Mouse (Mus musculus): ENCODE data around the gene Pou2f1.

- no peak for TF ChIP-seq CTCF (IDR thresholded peaks at IDR 0.05; ENCODE audit: extremely low read depth, insufficient read depth, insufficient read length, insufficient replicate concordance)
- TF ChIP-seq POLR2A (IDR thresholded peaks at IDR 0.05; ENCODE audit: low read depth, low read length): no peak
These were observed 14.4 kb downstream of the Pou2f1 start for GRCm38 (mm10) chr1:165988072-165988471.
